Mouse (Mus musculus) stomach, embryonic 16.5 days (tissue): Measurements from ENCODE around the gene BC051142. TPM values are rescaled to one million over a fixed set of nuclear protein-coding genes. Genes with fewer than 3 reads are reported as not detected.

Source experiments
- ATAC-seq: fragments of 200-750 bp; cut with Nextera tagmentation; 2 replicates; pipeline ENCODE4 v1.8.0; 2017; ENCODE audit warnings: moderate number of reproducible peaks, moderate TSS enrichment; ENCODE audit not compliant: insufficient read depth, low FRiP score
- H3K27ac ChIP-seq: fragments of 300-500 bp; sonication (generic); 2 replicates; pipeline ENCODE4 v1.5.1; 2014; ENCODE audit warnings: low read length
- H3K27me3 ChIP-seq: fragments of 300-500 bp; sonication (generic); 2 replicates; pipeline ENCODE4 v1.6.1; 2014; ENCODE audit warnings: low read length, control low read depth, mixed read lengths; ENCODE audit not compliant: control insufficient read depth, insufficient read depth
- H3K36me3 ChIP-seq: fragments of 300-500 bp; sonication (generic); 2 replicates; pipeline ENCODE4 v1.6.1; 2014; ENCODE audit warnings: low read length; ENCODE audit not compliant: control insufficient read depth, insufficient read depth
- H3K4me1 ChIP-seq: fragments of 300-500 bp; sonication (generic); 2 replicates; pipeline ENCODE4 v1.6.1; 2014; ENCODE audit warnings: low read length, control low read depth, mixed read lengths; ENCODE audit not compliant: control insufficient read depth, insufficient read depth
- H3K4me2 ChIP-seq: fragments of 300-500 bp; sonication (generic); 2 replicates; pipeline ENCODE4 v1.6.1; 2014; ENCODE audit warnings: low read depth, low read length, mixed read lengths
- H3K4me3 ChIP-seq: fragments of 300-500 bp; sonication (generic); replicated peaks from 2 replicates; pipeline ENCODE4 v1.5.1; 2014; ENCODE audit warnings: mild to moderate bottlenecking, low read length
- H3K9ac ChIP-seq: fragments of 300-500 bp; sonication (generic); 2 replicates; pipeline ENCODE4 v1.6.1; 2014; ENCODE audit warnings: low read length
- H3K9me3 ChIP-seq: fragments of 300-500 bp; sonication (generic); replicated peaks from 2 replicates; pipeline ENCODE4 v1.6.1; 2016; ENCODE audit warnings: low read length, control low read depth; ENCODE audit not compliant: control insufficient read depth
- WGBS: fragments of 180-500 bp; shearing (Covaris S2); extraction: QIAGEN DNeasy Blood & Tissue Kit; methylation state at CpG from one replicate; pipeline ENCODE4 v1.1.7; 2014; 5-methylcytosine and 5-hydroxymethylcytosine counted together
- polyA plus RNA-seq: library from polyadenylated mRNA; unstranded; fragments of >200 nt; fragmentation: Nextera tagmentation; extraction: Ambion mirVana; gene quantifications from 2 replicates; pipeline ENCODE4 v1.2.1, GENCODE M21; 2015

BC051142 gene
- polyA plus RNA-seq, 1 experiment from 2014 or later: 1.8 TPM

DNA sequence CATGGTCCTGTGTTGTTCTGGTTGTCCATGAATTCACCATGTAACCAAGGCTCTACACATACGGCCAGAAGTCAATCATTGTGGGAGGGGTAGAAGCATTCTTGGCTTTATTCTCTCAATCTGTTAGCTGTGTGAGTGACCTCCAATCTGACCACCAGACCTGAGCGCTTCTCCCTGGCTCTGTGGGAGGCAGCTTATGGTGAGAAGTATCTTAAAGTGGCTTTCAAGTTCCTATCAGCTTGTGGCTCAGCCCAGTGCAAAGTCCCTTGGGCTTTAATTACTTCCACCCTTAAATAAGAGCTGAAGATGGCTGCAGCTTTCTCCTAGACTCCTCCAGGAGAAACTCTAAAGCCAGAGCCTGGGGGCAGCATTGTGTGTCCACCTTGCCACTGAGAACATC, 21.8 kb upstream of the BC051142 start, which contains the start of gene Btnl1:
Btnl1 (plus strand) TSS at position 286 of the 400 bp plus-strand sequence.
- Histone ChIP-seq H3K9me3 (no peaks in the 10 kb centered on the region), H3K4me2 (no peak within 1 kb of the TSS), H3K27me3 (no peaks in the 10 kb centered on the region), H3K9ac (no peak within 1 kb of the TSS), H3K36me3 (no peaks in the 10 kb centered on the region), H3K27ac (no peak within 1 kb of the TSS), H3K4me3 (no peak within 1 kb of the TSS), H3K4me1 (no peaks in the 10 kb centered on the region)
- 80% methylated on average over 2 of the region's 2 CpGs for WGBS
- ATAC-seq: no peak

GRCm38 (mm10) chr17:34377450-34378209, 21.0 kb upstream of the BC051142 start:
- Histone ChIP-seq H3K9ac (no peak overlapping the region), H3K4me1 (no peaks in the 10 kb centered on the region), H3K4me2 (no peak overlapping the region), H3K36me3 (no peaks in the 10 kb centered on the region), H3K9me3 (no peaks in the 10 kb centered on the region), H3K27ac (no peak overlapping the region), H3K27me3 (no peaks in the 10 kb centered on the region), H3K4me3 (no peak overlapping the region)
- WGBS: 46% methylated on average over 6 of the region's 6 CpGs
- no peak for ATAC-seq

GRCm38 (mm10) chr17:34378716-34379115, 19.9 kb upstream of the BC051142 start:
- Histone ChIP-seq H3K36me3 (no peaks in the 10 kb centered on the region), H3K27ac (no peak overlapping the region), H3K9ac (no peak overlapping the region), H3K4me3 (no peak overlapping the region), H3K4me1 (no peaks in the 10 kb centered on the region), H3K9me3 (no peaks in the 10 kb centered on the region), H3K4me2 (no peak overlapping the region), H3K27me3 (no peaks in the 10 kb centered on the region)
- 76% methylated on average over 2 of the region's 2 CpGs for WGBS
- no peak for ATAC-seq

GRCm38 (mm10) chr17:34379451-34379850, 19.2 kb upstream of the BC051142 start:
- H3K27ac ChIP-seq: no peak overlapping the region
- WGBS: 81% methylated on average over 7 of the region's 7 CpGs
- H3K4me1 ChIP-seq: no peaks in the 10 kb centered on the region
- H3K4me3 ChIP-seq: no peak overlapping the region
- H3K27me3 ChIP-seq: no peaks in the 10 kb centered on the region
- no peak overlapping the region for H3K4me2 ChIP-seq
- no peak for ATAC-seq
- H3K36me3 ChIP-seq: no peaks in the 10 kb centered on the region
- no peaks in the 10 kb centered on the region for H3K9me3 ChIP-seq
- no peak overlapping the region for H3K9ac ChIP-seq

DNA sequence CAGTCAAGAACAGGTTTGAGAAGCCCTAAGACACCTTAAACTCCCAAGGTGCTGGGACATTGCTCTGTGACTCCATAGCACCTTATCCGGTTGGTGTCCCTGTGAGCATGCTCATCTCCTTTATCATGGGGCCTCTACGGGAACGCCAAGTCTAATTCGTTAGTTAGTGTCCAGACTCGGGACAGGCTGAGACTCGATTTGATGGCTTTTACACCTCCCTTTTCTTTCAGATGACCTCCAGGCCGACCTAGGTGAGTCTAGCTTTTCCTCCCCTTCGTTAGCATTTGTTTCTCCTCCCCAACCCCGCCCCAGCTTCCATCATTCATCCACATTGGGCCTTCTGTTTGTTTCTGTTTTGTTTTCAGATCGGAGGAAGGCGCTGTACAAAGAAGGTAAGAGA, 16.7 kb upstream of the BC051142 start:
- H3K9me3 ChIP-seq: no peaks in the 10 kb centered on the region
- no peak overlapping the region for H3K4me2 ChIP-seq
- H3K9ac ChIP-seq: no peak overlapping the region
- no peaks in the 10 kb centered on the region for H3K27me3 ChIP-seq
- no peaks in the 10 kb centered on the region for H3K4me1 ChIP-seq
- no peak overlapping the region for H3K4me3 ChIP-seq
- ATAC-seq: no peak
- no peaks in the 10 kb centered on the region for H3K36me3 ChIP-seq
- H3K27ac ChIP-seq: no peak overlapping the region
- 64% methylated on average over 11 of the region's 11 CpGs for WGBS

DNA sequence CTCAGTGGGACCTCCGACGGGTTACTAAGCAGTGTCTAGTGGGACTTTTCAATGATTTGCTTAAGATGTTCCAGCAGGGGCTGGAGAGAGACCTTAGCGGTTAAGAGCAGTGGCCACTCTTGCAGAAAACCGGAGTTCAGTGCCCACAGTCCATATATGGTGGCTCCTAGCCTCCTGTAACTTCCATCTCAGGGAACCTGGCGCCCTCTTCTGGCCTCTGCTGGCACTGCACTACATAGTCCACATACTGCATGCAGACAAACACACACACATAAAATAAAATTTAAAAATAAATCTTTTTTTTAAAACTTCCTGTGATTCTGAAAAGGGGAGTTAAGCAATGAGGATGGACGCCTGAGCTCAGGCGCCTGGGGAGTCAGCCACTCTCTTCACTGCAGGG, 15.4 kb upstream of the BC051142 start:
- Histone ChIP-seq H3K27me3 (no peaks in the 10 kb centered on the region), H3K27ac (no peak overlapping the region), H3K9ac (no peak overlapping the region), H3K9me3 (no peaks in the 10 kb centered on the region), H3K36me3 (no peaks in the 10 kb centered on the region), H3K4me2 (no peak overlapping the region), H3K4me1 (no peaks in the 10 kb centered on the region), H3K4me3 (no peak overlapping the region)
- no peak for ATAC-seq
- WGBS: 74% methylated on average over 7 of the region's 7 CpGs

GRCm38 (mm10) chr17:34384699-34385098, 13.9 kb upstream of the BC051142 start:
- Histone ChIP-seq H3K4me3 (no peak overlapping the region), H3K27me3 (no peaks in the 10 kb centered on the region), H3K9ac (no peak overlapping the region), H3K9me3 (no peaks in the 10 kb centered on the region), H3K4me1 (no peaks in the 10 kb centered on the region), H3K36me3 (no peaks in the 10 kb centered on the region), H3K4me2 (no peak overlapping the region), H3K27ac (no peak overlapping the region)
- 68% methylated on average over 3 of the region's 3 CpGs for WGBS
- peak; percentile 47; the same call in 1 of the 2 replicates for ATAC-seq

GRCm38 (mm10) chr17:34386656-34387055, 12.0 kb upstream of the BC051142 start:
- ATAC-seq: no peak
- H3K4me2 ChIP-seq: no peak overlapping the region
- H3K9me3 ChIP-seq: no peaks in the 10 kb centered on the region
- no peak overlapping the region for H3K9ac ChIP-seq
- 71% methylated on average over 2 of the region's 2 CpGs for WGBS
- no peaks in the 10 kb centered on the region for H3K27me3 ChIP-seq
- no peaks in the 10 kb centered on the region for H3K4me1 ChIP-seq
- H3K27ac ChIP-seq: no peak overlapping the region
- no peaks in the 10 kb centered on the region for H3K36me3 ChIP-seq
- H3K4me3 ChIP-seq: no peak overlapping the region

DNA sequence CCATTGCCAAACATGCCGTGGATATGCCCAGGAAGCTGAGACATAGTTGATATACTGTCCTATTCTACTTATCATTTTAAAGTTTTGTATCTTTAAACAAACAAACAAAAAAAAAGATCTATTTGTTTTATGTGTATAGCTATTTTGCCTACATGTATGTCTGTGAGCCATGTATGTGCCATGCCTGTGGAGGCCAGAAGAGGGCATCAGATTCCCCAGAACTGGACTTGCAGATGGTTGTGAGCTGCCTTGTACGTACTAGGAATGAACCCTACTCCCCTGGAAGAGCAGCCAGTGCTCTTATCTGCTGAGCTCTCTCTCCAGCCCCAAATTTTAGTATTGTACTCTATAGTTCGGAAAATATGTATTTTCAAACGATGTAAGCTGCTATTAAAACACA, 10.1 kb upstream of the BC051142 start:
- no peaks in the 10 kb centered on the region for H3K27me3 ChIP-seq
- no peak overlapping the region for H3K4me2 ChIP-seq
- WGBS: 40% methylated on average over 4 of the region's 4 CpGs
- no peak overlapping the region for H3K27ac ChIP-seq
- H3K9me3 ChIP-seq: no peaks in the 10 kb centered on the region
- H3K9ac ChIP-seq: no peak overlapping the region
- H3K36me3 ChIP-seq: no peaks in the 10 kb centered on the region
- no peak for ATAC-seq
- H3K4me3 ChIP-seq: no peak overlapping the region
- no peaks in the 10 kb centered on the region for H3K4me1 ChIP-seq
